Mouse (Mus musculus): ENCODE measurements around the gene Trp53bp2. TPM values are rescaled to one million over a fixed set of nuclear protein-coding genes. Genes with fewer than 3 reads are reported as not detected.

Trp53bp2 gene
- polyA plus RNA-seq, 1 experiment from 2014 or later: 4.4 TPM

DNA sequence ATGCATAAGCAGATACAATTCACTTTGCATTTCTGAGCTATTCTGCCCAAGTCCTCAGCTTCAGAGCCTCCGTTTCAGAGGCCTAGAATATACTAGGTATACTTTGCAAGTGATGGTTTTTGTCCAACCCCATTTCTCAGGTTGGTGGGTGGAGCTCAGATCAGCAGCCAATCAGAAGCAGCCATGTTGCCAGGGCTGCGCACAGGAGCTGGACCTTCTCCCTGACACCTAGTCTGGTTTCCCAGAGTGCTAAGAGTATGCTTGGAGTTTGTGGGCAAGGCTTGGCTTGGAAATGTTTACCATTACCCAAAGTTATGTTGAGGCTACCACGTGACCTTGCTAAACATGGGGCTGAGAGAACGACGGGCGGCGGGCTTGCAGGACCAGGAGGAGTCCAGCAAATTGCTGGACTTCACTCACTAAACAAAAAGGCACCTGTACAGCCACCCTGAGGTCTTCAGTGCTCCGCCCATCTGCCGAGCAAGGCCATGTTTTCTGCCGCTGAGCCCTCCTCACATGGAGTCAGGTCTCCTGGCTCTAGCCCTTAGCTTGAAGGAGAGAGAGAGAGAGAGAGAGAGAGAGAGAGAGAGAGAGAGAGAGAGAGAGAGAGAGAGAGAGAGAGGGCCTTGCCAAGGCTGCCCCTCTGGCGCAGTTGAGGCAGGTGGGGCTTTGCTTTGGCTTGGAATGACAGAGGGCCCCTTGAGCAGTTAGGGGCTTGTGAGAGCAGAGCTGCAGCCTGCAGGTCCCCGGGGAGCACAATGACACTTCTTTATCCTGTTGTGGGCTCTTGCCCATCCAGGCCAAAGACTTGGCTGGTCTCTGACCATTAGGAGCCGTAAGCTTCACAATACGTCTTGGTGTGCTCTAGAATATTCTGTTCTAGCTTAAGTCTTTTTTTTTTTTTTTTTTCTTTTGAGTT lies 74.3 kb downstream of the Trp53bp2 start:
- Histone ChIP-seq H3K4me2 (ENCODE audit: low read depth, low read length) (no peak overlapping the region), H3K9ac (ENCODE audit: low read depth, low read length) (no peak overlapping the region), H3K9me3 (replicated peaks; ENCODE audit: control insufficient read depth, low read length) (no peaks in the 10 kb centered on the region), H3K27me3 (ENCODE audit: control insufficient read depth, insufficient read depth, low read depth, low read length) (no peaks in the 10 kb centered on the region), H3K27ac (ENCODE audit: low read length) (no peak overlapping the region), H3K36me3 (ENCODE audit: control insufficient read depth, insufficient read depth) (no peaks in the 10 kb centered on the region; the same call in none of the 2 replicates), H3K4me3 (ENCODE audit: low read depth, low read length) (no peak overlapping the region), H3K4me1 (ENCODE audit: control insufficient read depth, low read depth, low read length) (no peaks in the 10 kb centered on the region; the same call in 1 of the 2 replicates)
- WGBS (ENCODE audit: insufficient replicate concordance): 69% methylated on average over 14 of the region's 14 CpGs
- ATAC-seq (ENCODE audit: low read depth): no peak

DNA sequence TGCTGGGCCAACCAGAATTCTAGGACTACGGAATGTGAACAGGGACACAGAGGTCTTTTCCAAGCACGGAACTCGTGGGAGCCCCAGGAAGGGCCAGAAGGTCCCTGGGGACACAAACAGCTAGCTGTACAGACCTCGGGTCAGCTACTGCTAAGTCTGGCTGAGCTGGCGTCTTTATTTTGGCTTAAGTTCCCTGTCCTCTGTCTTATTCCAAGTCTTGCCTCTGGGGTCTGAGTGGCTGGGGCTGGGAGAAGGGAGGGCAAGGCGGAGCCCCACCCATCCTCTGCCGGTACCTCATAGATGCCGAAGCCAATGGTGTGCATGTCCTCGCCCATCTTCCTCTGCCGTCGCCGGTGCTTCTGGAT lies 74.9 kb downstream of the Trp53bp2 start:
- no peak overlapping the region for H3K4me2 ChIP-seq (ENCODE audit: low read depth, low read length)
- H3K36me3 ChIP-seq (ENCODE audit: control insufficient read depth, insufficient read depth): no peaks in the 10 kb centered on the region; the same call in none of the 2 replicates
- H3K27ac ChIP-seq (ENCODE audit: low read length): no peak overlapping the region
- H3K4me3 ChIP-seq (ENCODE audit: low read depth, low read length): no peak overlapping the region
- no peak overlapping the region for H3K9ac ChIP-seq (ENCODE audit: low read depth, low read length)
- ATAC-seq (ENCODE audit: low read depth): no peak
- 74% methylated on average over 12 of the region's 12 CpGs for WGBS (ENCODE audit: insufficient replicate concordance)
- no peaks in the 10 kb centered on the region for H3K27me3 ChIP-seq (ENCODE audit: control insufficient read depth, insufficient read depth, low read depth, low read length)
- H3K4me1 ChIP-seq (ENCODE audit: control insufficient read depth, low read depth, low read length): no peaks in the 10 kb centered on the region; the same call in 1 of the 2 replicates
- H3K9me3 ChIP-seq (replicated peaks; ENCODE audit: control insufficient read depth, low read length): no peaks in the 10 kb centered on the region

DNA sequence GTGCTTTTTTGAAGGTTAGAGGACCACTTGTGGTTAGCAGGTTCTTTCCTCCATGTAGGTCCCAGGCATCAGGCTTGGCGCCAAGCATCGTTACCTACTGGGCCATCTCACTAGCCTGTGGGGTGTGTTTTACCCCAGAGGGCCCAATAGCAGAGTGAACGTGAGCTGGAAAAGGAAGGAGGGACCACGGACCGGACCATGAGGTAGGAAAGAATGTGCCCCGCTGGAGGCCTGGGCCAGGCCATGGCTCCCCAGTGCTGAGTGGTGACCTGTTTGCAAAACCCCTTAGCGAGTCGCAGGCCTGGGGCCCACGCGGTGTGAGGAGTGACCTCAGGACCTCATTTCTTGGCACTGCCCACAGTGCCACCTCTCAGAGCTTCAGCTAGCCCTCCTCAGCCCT lies 79.5 kb downstream of the Trp53bp2 start:
- ATAC-seq (ENCODE audit: low read depth): no peak
- H3K9ac ChIP-seq (ENCODE audit: low read depth, low read length): no peak overlapping the region
- no peaks in the 10 kb centered on the region for H3K9me3 ChIP-seq (replicated peaks; ENCODE audit: control insufficient read depth, low read length)
- no peak overlapping the region for H3K4me2 ChIP-seq (ENCODE audit: low read depth, low read length)
- no peak overlapping the region for H3K4me3 ChIP-seq (ENCODE audit: low read depth, low read length)
- 90% methylated on average over 10 of the region's 10 CpGs for whole genome bisulfite sequencing (ENCODE audit: insufficient replicate concordance)
- peaks cover 5% of the 10 kb centered on the region; the same call in 1 of the 2 replicates for H3K4me1 ChIP-seq (ENCODE audit: control insufficient read depth, low read depth, low read length)
- H3K36me3 ChIP-seq (ENCODE audit: control insufficient read depth, insufficient read depth): no peaks in the 10 kb centered on the region; the same call in 1 of the 2 replicates
- no peaks in the 10 kb centered on the region for H3K27me3 ChIP-seq (ENCODE audit: control insufficient read depth, insufficient read depth, low read depth, low read length)
- no peak overlapping the region for H3K27ac ChIP-seq (ENCODE audit: low read length)

DNA sequence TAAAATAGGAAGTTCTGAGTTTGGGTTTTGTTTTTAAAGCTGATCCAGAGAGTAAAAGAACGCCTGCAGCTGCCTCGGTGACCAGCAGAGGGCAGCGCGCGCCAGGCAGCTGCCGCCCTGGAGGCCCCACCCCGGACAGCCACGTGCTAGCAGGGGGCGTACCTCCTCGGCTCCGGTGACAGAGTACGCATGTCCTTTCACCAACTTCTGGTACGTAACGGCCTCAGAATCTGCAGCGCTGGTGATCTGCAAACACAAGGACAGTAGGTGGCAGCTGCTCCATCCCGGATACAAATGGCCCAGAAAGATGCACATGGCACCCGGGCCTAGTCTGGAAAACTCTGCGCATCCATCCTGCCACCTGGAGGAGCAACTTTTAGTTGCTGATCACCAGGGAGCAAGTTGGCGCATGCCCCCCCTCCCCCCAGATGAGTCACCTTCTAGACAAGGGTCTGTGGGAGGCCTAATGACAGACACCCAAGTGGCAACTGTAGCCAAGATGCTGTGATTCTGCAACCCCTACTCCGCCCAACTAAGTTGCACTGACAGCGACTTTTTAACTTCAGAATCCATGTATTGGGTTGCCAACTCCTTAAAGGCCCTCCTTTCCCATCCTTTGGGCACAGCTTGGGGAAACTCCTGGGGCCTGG lies 81.0 kb downstream of the Trp53bp2 start:
- H3K36me3 ChIP-seq (ENCODE audit: control insufficient read depth, insufficient read depth): no peaks in the 10 kb centered on the region; the same call in 1 of the 2 replicates
- H3K9me3 ChIP-seq (replicated peaks; ENCODE audit: control insufficient read depth, low read length): no peaks in the 10 kb centered on the region
- no peak overlapping the region for H3K9ac ChIP-seq (ENCODE audit: low read depth, low read length)
- peaks cover 5% of the 10 kb centered on the region; the same call in 1 of the 2 replicates for H3K4me1 ChIP-seq (ENCODE audit: control insufficient read depth, low read depth, low read length)
- peak overlapping the region; percentile 47 for H3K4me2 ChIP-seq (ENCODE audit: low read depth, low read length)
- ATAC-seq (ENCODE audit: low read depth): peak; percentile 88
- H3K27me3 ChIP-seq (ENCODE audit: control insufficient read depth, insufficient read depth, low read depth, low read length): no peaks in the 10 kb centered on the region
- WGBS (ENCODE audit: insufficient replicate concordance): 8% methylated on average over 21 of the region's 21 CpGs
- no peak overlapping the region for H3K27ac ChIP-seq (ENCODE audit: low read length)
- H3K4me3 ChIP-seq (ENCODE audit: low read depth, low read length): no peak overlapping the region

DNA sequence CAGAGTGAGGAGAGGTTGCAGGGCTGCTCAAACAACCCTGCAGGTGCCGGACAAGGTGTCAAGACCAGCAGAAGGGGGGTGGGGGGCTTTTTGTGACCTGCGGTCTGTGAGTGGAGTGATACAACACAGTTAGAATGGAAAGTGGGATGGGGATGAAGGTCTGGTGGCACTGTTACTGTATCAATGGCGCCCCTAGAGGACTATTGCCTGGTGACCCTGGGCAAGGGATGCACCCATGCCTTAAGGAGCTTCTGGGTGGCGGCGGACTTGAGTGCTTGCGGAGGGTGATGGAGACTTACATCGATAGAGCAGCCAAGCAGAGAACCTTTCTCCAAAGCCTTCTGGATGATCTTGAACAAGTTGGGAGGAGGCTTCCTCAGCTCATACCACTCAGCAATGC lies 81.6 kb downstream of the Trp53bp2 start:
- Histone ChIP-seq H3K9ac (ENCODE audit: low read depth, low read length) (no peak overlapping the region), H3K27ac (ENCODE audit: low read length) (no peak overlapping the region), H3K9me3 (replicated peaks; ENCODE audit: control insufficient read depth, low read length) (no peaks in the 10 kb centered on the region)

DNA sequence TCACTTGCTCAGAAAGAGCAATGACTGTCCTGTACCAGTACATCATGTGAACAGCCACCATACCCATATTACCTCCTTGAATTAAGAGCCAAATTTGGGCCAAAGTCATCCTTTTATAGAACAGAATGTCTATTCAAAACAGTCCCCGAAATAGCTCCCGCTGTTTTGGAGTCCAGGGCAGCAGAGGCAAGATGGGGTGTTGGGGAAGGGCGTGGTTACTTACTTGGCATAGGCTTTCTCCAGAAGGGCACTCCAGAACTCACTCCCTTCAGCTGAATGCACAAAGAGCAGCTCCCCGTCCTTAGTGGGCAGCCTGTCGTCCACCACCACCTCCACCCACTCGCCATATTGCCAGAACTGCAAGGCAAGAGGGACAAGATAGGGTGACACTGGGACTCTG lies 82.9 kb downstream of the Trp53bp2 start:
- Histone ChIP-seq H3K4me2 (ENCODE audit: low read depth, low read length) (no peak overlapping the region), H3K4me3 (ENCODE audit: low read depth, low read length) (no peak overlapping the region), H3K9ac (ENCODE audit: low read depth, low read length) (no peak overlapping the region), H3K4me1 (ENCODE audit: control insufficient read depth, low read depth, low read length) (peaks cover 5% of the 10 kb centered on the region; the same call in 1 of the 2 replicates), H3K36me3 (ENCODE audit: control insufficient read depth, insufficient read depth) (no peaks in the 10 kb centered on the region; the same call in 1 of the 2 replicates), H3K9me3 (replicated peaks; ENCODE audit: control insufficient read depth, low read length) (no peaks in the 10 kb centered on the region), H3K27me3 (ENCODE audit: control insufficient read depth, insufficient read depth, low read depth, low read length) (no peaks in the 10 kb centered on the region), H3K27ac (ENCODE audit: low read length) (no peak overlapping the region)
- ATAC-seq (ENCODE audit: low read depth): no peak
- WGBS (ENCODE audit: insufficient replicate concordance): 72% methylated on average over 6 of the region's 6 CpGs

More for the DNA sequence above, 81.6 kb downstream of the Trp53bp2 start:
- no peaks in the 10 kb centered on the region; the same call in 1 of the 2 replicates for H3K36me3 ChIP-seq (ENCODE audit: control insufficient read depth, insufficient read depth)
- H3K4me3 ChIP-seq (ENCODE audit: low read depth, low read length): no peak overlapping the region
- H3K27me3 ChIP-seq (ENCODE audit: control insufficient read depth, insufficient read depth, low read depth, low read length): no peaks in the 10 kb centered on the region
- H3K4me1 ChIP-seq (ENCODE audit: control insufficient read depth, low read depth, low read length): peaks cover 5% of the 10 kb centered on the region; the same call in 1 of the 2 replicates
- 66% methylated on average over 7 of the region's 7 CpGs for WGBS (ENCODE audit: insufficient replicate concordance)
- H3K4me2 ChIP-seq (ENCODE audit: low read depth, low read length): no peak overlapping the region
- ATAC-seq (ENCODE audit: low read depth): no peak

DNA sequence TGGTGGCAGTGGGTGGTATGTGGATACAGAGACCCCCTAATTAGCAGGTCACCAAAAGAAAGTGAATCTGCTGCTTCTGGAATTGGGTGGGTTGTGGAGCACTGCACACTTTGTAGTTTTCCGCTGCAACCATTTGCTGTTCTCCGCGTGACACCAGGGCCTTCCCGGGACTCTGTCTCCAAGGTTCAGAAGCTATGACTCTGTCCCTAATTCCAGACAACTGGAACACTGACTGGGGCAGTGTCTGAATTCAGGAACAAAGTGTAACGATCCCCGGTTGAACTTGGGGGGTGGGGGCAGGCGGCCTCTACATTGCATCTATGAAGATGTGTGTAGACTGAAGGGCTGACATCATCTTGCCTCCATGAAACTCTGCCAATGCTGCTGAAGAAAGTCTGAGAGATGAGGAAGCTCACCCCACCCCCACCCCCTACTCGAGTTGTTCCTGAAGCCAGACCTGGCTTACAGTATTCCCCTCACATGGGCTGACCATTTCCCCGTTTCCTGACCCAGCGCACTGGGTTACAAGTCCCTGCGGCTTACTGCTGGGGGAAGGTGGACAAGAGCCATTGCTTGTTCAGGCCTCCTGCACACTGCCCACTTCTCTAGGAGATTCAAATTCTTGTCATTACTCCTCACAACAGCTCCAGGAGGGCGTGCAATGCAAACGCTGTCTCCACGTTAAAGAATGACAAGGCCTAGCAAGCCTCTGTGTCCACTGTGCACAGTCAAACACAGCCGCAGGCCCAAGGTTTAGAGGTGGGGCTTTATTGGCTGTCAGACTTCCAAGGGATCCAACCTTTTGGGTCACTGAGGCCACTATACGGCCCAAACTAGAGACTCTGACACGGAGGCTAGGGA lies 85.5 kb downstream of the Trp53bp2 start:
- WGBS (ENCODE audit: insufficient replicate concordance): 63% methylated on average over 17 of the region's 17 CpGs
- Histone ChIP-seq H3K4me1 (ENCODE audit: control insufficient read depth, low read depth, low read length) (peaks cover 5% of the 10 kb centered on the region), H3K36me3 (ENCODE audit: control insufficient read depth, insufficient read depth) (no peaks in the 10 kb centered on the region), H3K9me3 (replicated peaks; ENCODE audit: control insufficient read depth, low read length) (no peaks in the 10 kb centered on the region), H3K27ac (ENCODE audit: low read length) (no peak overlapping the region), H3K4me3 (ENCODE audit: low read depth, low read length) (no peak overlapping the region), H3K27me3 (ENCODE audit: control insufficient read depth, insufficient read depth, low read depth, low read length) (no peaks in the 10 kb centered on the region), H3K4me2 (ENCODE audit: low read depth, low read length) (no peak overlapping the region), H3K9ac (ENCODE audit: low read depth, low read length) (no peak overlapping the region)
- no peak for ATAC-seq (ENCODE audit: low read depth)

DNA sequence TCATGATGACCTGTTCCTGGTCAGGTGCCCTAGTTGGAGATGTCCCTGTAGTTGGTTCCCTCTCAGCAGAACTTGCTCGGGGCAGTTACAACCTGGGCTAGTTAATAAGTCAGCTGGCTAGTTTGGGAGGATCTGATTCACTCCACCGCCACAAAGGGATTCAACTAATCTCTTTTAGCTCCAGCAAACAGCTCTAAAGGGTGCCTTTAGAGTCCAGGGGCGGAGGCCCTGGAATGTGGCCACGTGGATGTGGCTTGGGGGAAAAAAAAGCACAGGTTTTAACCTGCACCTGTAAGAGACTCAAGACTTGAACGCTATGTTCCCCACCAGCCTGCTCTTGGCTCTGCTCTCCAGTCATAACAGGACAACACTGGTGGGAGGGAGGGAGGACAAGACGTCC lies 87.7 kb downstream of the Trp53bp2 start:
- WGBS (ENCODE audit: insufficient replicate concordance): 53% methylated on average over 6 of the region's 6 CpGs
- H3K27ac ChIP-seq (ENCODE audit: low read length): no peak overlapping the region
- no peaks in the 10 kb centered on the region for H3K36me3 ChIP-seq (ENCODE audit: control insufficient read depth, insufficient read depth)
- no peak overlapping the region for H3K4me2 ChIP-seq (ENCODE audit: low read depth, low read length)
- no peak for ATAC-seq (ENCODE audit: low read depth)
- no peaks in the 10 kb centered on the region for H3K27me3 ChIP-seq (ENCODE audit: control insufficient read depth, insufficient read depth, low read depth, low read length)
- no peak overlapping the region for H3K4me3 ChIP-seq (ENCODE audit: low read depth, low read length)
- H3K9ac ChIP-seq (ENCODE audit: low read depth, low read length): no peak overlapping the region
- H3K9me3 ChIP-seq (replicated peaks; ENCODE audit: control insufficient read depth, low read length): no peaks in the 10 kb centered on the region
- peaks cover 6% of the 10 kb centered on the region for H3K4me1 ChIP-seq (ENCODE audit: control insufficient read depth, low read depth, low read length)
